ENCODE assay signal across 8 mouse cellular contexts in genomic region chr2:90847681-90848050, GRCm38 (mm10). TPM values are rescaled to one million over a fixed set of nuclear protein-coding genes. Genes with fewer than 3 reads are reported as not detected.
DNase-seq lines count a peak whose midpoint lies in the region; ATAC-seq lines count a peak whose summit lies in the region.

No protein-coding gene starts in this region.

- peak overlapping the region; percentile 91 for H3K9ac ChIP-seq in lung, embryonic 16.5 days (ENCODE audit: low read length)
- H3K9ac ChIP-seq in embryonic facial prominence, embryonic 11.5 days (replicated peaks; ENCODE audit: low read length), result peak overlapping the region; percentile 84
- H3K9ac ChIP-seq in limb, embryonic 11.5 days (ENCODE audit: low read length), result peak overlapping the region; percentile 81

- H3K27ac ChIP-seq in lung, embryonic 16.5 days (ENCODE audit: low read length), result peak overlapping the region; percentile 88
- H3K27ac ChIP-seq in embryonic facial prominence, embryonic 11.5 days (replicated peaks; ENCODE audit: low read depth, low read length), result peak overlapping the region; percentile 43; the same call in 1 of the 2 replicates
- no peak overlapping the region; the same call in 1 of the 2 replicates for H3K27ac ChIP-seq in limb, embryonic 11.5 days (replicated peaks; ENCODE audit: low read depth, low read length)

- whole genome bisulfite sequencing in lung, embryonic 16.5 days, result under 1% methylated on average over 13 of the region's 13 CpGs
- 2% methylated on average over 13 of the region's 13 CpGs for WGBS in embryonic facial prominence, embryonic 11.5 days
- WGBS in limb, embryonic 11.5 days, result 2% methylated on average over 13 of the region's 13 CpGs

- H3K36me3 ChIP-seq in lung, embryonic 16.5 days (ENCODE audit: control insufficient read depth, insufficient read depth, low read length), result peaks cover 14% of the 10 kb centered on the region
- no peaks in the 10 kb centered on the region for H3K36me3 ChIP-seq in embryonic facial prominence, embryonic 11.5 days (replicated peaks; ENCODE audit: control insufficient read depth, insufficient read depth, low read depth, low read length)
- H3K36me3 ChIP-seq in limb, embryonic 11.5 days (ENCODE audit: control insufficient read depth, insufficient read depth, low read length), result peaks cover 2% of the 10 kb centered on the region; the same call in 1 of the 2 replicates
- 0 out of 2 replicates have a peak, but pooled peaks cover 3% of the 10 kb centered on the region for H3K36me3 ChIP-seq in splenic B cell, adult 2 months (ENCODE audit: control insufficient read depth, insufficient read depth, low read length, poor library complexity, severe bottlenecking)

- H3K4me1 ChIP-seq in lung, embryonic 16.5 days (replicated peaks; ENCODE audit: control insufficient read depth, insufficient read depth, low read length), result peaks cover 11% of the 10 kb centered on the region
- H3K4me1 ChIP-seq in embryonic facial prominence, embryonic 11.5 days (ENCODE audit: control insufficient read depth, insufficient read depth, low read length), result no peaks in the 10 kb centered on the region
- H3K4me1 ChIP-seq in limb, embryonic 11.5 days (ENCODE audit: control insufficient read depth, insufficient read depth, low read length), result no peaks in the 10 kb centered on the region

- H3K4me3 ChIP-seq in lung, embryonic 16.5 days (ENCODE audit: low read length), result peak overlapping the region; percentile 98
- H3K4me3 ChIP-seq in embryonic facial prominence, embryonic 11.5 days (ENCODE audit: low read depth, low read length), result peak overlapping the region; percentile 76
- peak overlapping the region; percentile 86 for H3K4me3 ChIP-seq in limb, embryonic 11.5 days (ENCODE audit: low read depth, low read length)

- no peaks in the 10 kb centered on the region for H3K9me3 ChIP-seq in lung, embryonic 16.5 days (ENCODE audit: control insufficient read depth, low read length)
- no peaks in the 10 kb centered on the region for H3K9me3 ChIP-seq in embryonic facial prominence, embryonic 11.5 days (replicated peaks; ENCODE audit: control insufficient read depth, low read length)
- H3K9me3 ChIP-seq in limb, embryonic 11.5 days (ENCODE audit: control insufficient read depth, low read length), result no peaks in the 10 kb centered on the region

- intact Hi-C loops in gastrocnemius, postnatal 36 days (cut with DNase I), result no loop called here

- H3K4me2 ChIP-seq in lung, embryonic 16.5 days (ENCODE audit: low read depth, low read length), result peak overlapping the region; percentile 71
- peak overlapping the region; percentile 64 for H3K4me2 ChIP-seq in embryonic facial prominence, embryonic 11.5 days (ENCODE audit: low read depth, low read length)
- H3K4me2 ChIP-seq in limb, embryonic 11.5 days (ENCODE audit: low read depth, severe bottlenecking), result peak overlapping the region; percentile 57

- DNase-seq in lung, postnatal 25 days (ENCODE audit: low spot score), result no peak
- DNase-seq in embryonic facial prominence, embryonic 11.5 days (ENCODE audit: low spot score), result peak; percentile 12
- DNase-seq in limb, embryonic 11.5 days (ENCODE audit: low spot score), result no peak
- DNase-seq in splenic B cell, adult 2 months (ENCODE audit: low read depth, low spot score), result peak; percentile 8
- no peak for DNase-seq in gastrocnemius, postnatal 36 days
- no peak for DNase-seq in frontal cortex, postnatal 25 days (ENCODE audit: low spot score in 2 of 2)
- DNase-seq in frontal cortex, postnatal 14 days (ENCODE audit: low spot score in 2 of 2), result no peak

- H3K27me3 ChIP-seq in lung, embryonic 16.5 days (ENCODE audit: control insufficient read depth, insufficient read depth, low read depth, low read length), result no peaks in the 10 kb centered on the region
- H3K27me3 ChIP-seq in embryonic facial prominence, embryonic 11.5 days (ENCODE audit: control insufficient read depth, insufficient read depth, low read length), result no peaks in the 10 kb centered on the region
- no peaks in the 10 kb centered on the region for H3K27me3 ChIP-seq in limb, embryonic 11.5 days (ENCODE audit: control insufficient read depth, insufficient read depth, low read length)
- no peaks in the 10 kb centered on the region for H3K27me3 ChIP-seq in splenic B cell, adult 2 months (ENCODE audit: control insufficient read depth, insufficient read depth, low read length, poor library complexity, severe bottlenecking)

- ATAC-seq in lung, embryonic 16.5 days (ENCODE audit: low read depth), result no peak
- ATAC-seq in embryonic facial prominence, embryonic 11.5 days (replicated peaks; ENCODE audit: insufficient number of reproducible peaks, low FRiP score, low TSS enrichment, low read depth), result no peak
- no peak for ATAC-seq in limb, embryonic 11.5 days (ENCODE audit: insufficient number of reproducible peaks, low FRiP score, low TSS enrichment, low read depth)

RNA-seq across cellular contexts. Expression of gene Mtch2, which starts 0.7 kb away (rescaled TPM):
- polyA plus RNA-seq in lung, embryonic 16.5 days (2015; fragmentation: Nextera tagmentation; extraction: Ambion mirVana), result 198 and 199 TPM in 2 replicates
- 239 and 261 TPM in 2 replicates for polyA plus RNA-seq in embryonic facial prominence, embryonic 11.5 days (2014; fragmentation: Nextera tagmentation; extraction: Ambion mirVana)
- polyA plus RNA-seq in limb, embryonic 11.5 days (2014; fragmentation: Nextera tagmentation; extraction: Ambion mirVana), result 220 and 227 TPM in 2 replicates
- 100 to 1,000 TPM; 133 to 153 TPM for total RNA-seq in gastrocnemius, postnatal 36 days (2021)

RNA-seq across cellular contexts. Expression of gene C1qtnf4, which starts 38.0 kb away (rescaled TPM):
- 2.9 and 3.0 TPM in 2 replicates for polyA plus RNA-seq in lung, embryonic 16.5 days (2015; fragmentation: Nextera tagmentation; extraction: Ambion mirVana)
- 12.8 and 13.7 TPM in 2 replicates for polyA plus RNA-seq in embryonic facial prominence, embryonic 11.5 days (2014; fragmentation: Nextera tagmentation; extraction: Ambion mirVana)
- polyA plus RNA-seq in limb, embryonic 11.5 days (2014; fragmentation: Nextera tagmentation; extraction: Ambion mirVana), result 9.2 and 10.2 TPM in 2 replicates
- total RNA-seq in gastrocnemius, postnatal 36 days (2021), result 1 to 10 TPM; 2.7 to 4.1 TPM

RNA-seq across cellular contexts. Expression of gene Kbtbd4, which starts 56.9 kb away (rescaled TPM):
- polyA plus RNA-seq in lung, embryonic 16.5 days (2015; fragmentation: Nextera tagmentation; extraction: Ambion mirVana), result 36.5 and 37.0 TPM in 2 replicates
- polyA plus RNA-seq in embryonic facial prominence, embryonic 11.5 days (2014; fragmentation: Nextera tagmentation; extraction: Ambion mirVana), result 51.4 and 53.1 TPM in 2 replicates
- 47.5 and 53.7 TPM in 2 replicates for polyA plus RNA-seq in limb, embryonic 11.5 days (2014; fragmentation: Nextera tagmentation; extraction: Ambion mirVana)
- total RNA-seq in gastrocnemius, postnatal 36 days (2021), result 10 to 100 TPM; 13.6 to 14.2 TPM

RNA-seq across cellular contexts. Expression of gene Ndufs3, which starts 57.0 kb away (rescaled TPM):
- 201 and 203 TPM in 2 replicates for polyA plus RNA-seq in lung, embryonic 16.5 days (2015; fragmentation: Nextera tagmentation; extraction: Ambion mirVana)
- 227 and 230 TPM in 2 replicates for polyA plus RNA-seq in embryonic facial prominence, embryonic 11.5 days (2014; fragmentation: Nextera tagmentation; extraction: Ambion mirVana)
- 206 and 229 TPM in 2 replicates for polyA plus RNA-seq in limb, embryonic 11.5 days (2014; fragmentation: Nextera tagmentation; extraction: Ambion mirVana)
- total RNA-seq in gastrocnemius, postnatal 36 days (2021), result 100 to 1,000 TPM; 448 to 474 TPM

Comparison
In these comparisons a context has a peak if more than half of its experiments do, and no peak if none do; other contexts are left out.
1. DNase-seq: peak in embryonic facial prominence, embryonic 11.5 days (single experiment) and splenic B cell, adult 2 months (single experiment); none in lung, postnatal 25 days (single experiment), limb, embryonic 11.5 days (single experiment), gastrocnemius, postnatal 36 days (0 of 2), frontal cortex, postnatal 25 days (0 of 2) and frontal cortex, postnatal 14 days (0 of 2).
2. Peak in every context shown above with its lines, with median percentiles within 50 percentile points of each other: H3K4me2 ChIP-seq, H3K4me3 ChIP-seq and H3K9ac ChIP-seq.